Mouse (Mus musculus) limb, embryonic 10.5 days (tissue): ENCODE data around the gene Kcnk16. TPM values are rescaled to one million over a fixed set of nuclear protein-coding genes. Genes with fewer than 3 reads are reported as not detected.
"Not testable (repeated sequence)": the region's sequence is repeated elsewhere in the genome, so short reads cannot be mapped to it uniquely, and the experiment has no call there.

Source experiments
- DNase-seq: peaks from one replicate; pipeline ENCODE4 v3.0.0-alpha.2; 2017; ENCODE audit warnings: low spot score
- H3K27ac ChIP-seq: fragments of 300-500 bp; sonication (generic); 2 replicates; pipeline ENCODE4 v1.5.1; 2016; ENCODE audit warnings: mild to moderate bottlenecking
- H3K27me3 ChIP-seq: fragments of 300-500 bp; sonication (generic); 2 replicates; pipeline ENCODE4 v1.6.1; 2016; ENCODE audit warnings: low read depth, mild to moderate bottlenecking; ENCODE audit not compliant: poor library complexity, severe bottlenecking
- H3K36me3 ChIP-seq: fragments of 300-500 bp; sonication (generic); 2 replicates; pipeline ENCODE4 v1.6.1; 2016; ENCODE audit warnings: mild to moderate bottlenecking, moderate library complexity
- H3K4me1 ChIP-seq: fragments of 300-500 bp; sonication (generic); 2 replicates; pipeline ENCODE4 v1.6.1; 2016
- H3K4me3 ChIP-seq: fragments of 300-500 bp; sonication (generic); 2 replicates; pipeline ENCODE4 v1.5.1; 2016; ENCODE audit warnings: mild to moderate bottlenecking, moderate library complexity
- H3K9me3 ChIP-seq: fragments of 300-500 bp; sonication (generic); replicated peaks from 2 replicates; pipeline ENCODE4 v1.6.1; 2016; ENCODE audit warnings: mild to moderate bottlenecking
- WGBS: fragments of 180-500 bp; shearing (Covaris S2); methylation state at CpG from one replicate; pipeline ENCODE4 v1.1.7; 2016; 5-methylcytosine and 5-hydroxymethylcytosine counted together
- polyA plus RNA-seq: library from polyadenylated mRNA; unstranded; fragments of >200 nt; fragmentation: Nextera tagmentation; extraction: Ambion mirVana; gene quantifications from 2 replicates; pipeline ENCODE4 v1.2.1, GENCODE M21; 2016

Kcnk16 gene
- polyA plus RNA-seq: not detected in 2 replicates

GRCm38 (mm10) chr14:20269082-20269809 lies at the start of gene Kcnk16:
Gene Kcnk16 (minus strand): TSS chr14:20269199.
- no peak within 1 kb of the TSS for H3K27ac ChIP-seq
- WGBS: 78% methylated on average over 6 of the region's 6 CpGs
- no peaks in the 10 kb centered on the region for H3K36me3 ChIP-seq
- no peaks in the 10 kb centered on the region for H3K9me3 ChIP-seq
- H3K4me1 ChIP-seq: no peaks in the 10 kb centered on the region
- no peak within 1 kb of the TSS for H3K4me3 ChIP-seq
- DNase-seq: no peak
- H3K27me3 ChIP-seq: no peaks in the 10 kb centered on the region

- no peaks in the 10 kb centered on the region for H3K27me3 ChIP-seq
- no peak overlapping the region for H3K4me3 ChIP-seq
- WGBS: 63% methylated on average over 1 of the region's 1 CpGs
- no peak for DNase-seq
- peaks cover 40% of the 10 kb centered on the region for H3K36me3 ChIP-seq
- H3K27ac ChIP-seq: no peak overlapping the region
- H3K9me3 ChIP-seq: no peaks in the 10 kb centered on the region
- H3K4me1 ChIP-seq: no peaks in the 10 kb centered on the region
Measured at GRCm38 (mm10) chr14:20315137-20315536, 46.1 kb upstream of the Kcnk16 start.

- not testable (repeated sequence) for H3K27ac ChIP-seq, H3K27me3 ChIP-seq, DNase-seq, H3K9me3 ChIP-seq, H3K4me3 ChIP-seq, H3K4me1 ChIP-seq
- H3K36me3 ChIP-seq: peaks cover 26% of the 10 kb centered on the region
- 77% methylated on average over 2 of the region's 2 CpGs for WGBS
Measured at GRCm38 (mm10) chr14:20305085-20305484, 36.1 kb upstream of the Kcnk16 start.

GRCm38 (mm10) chr14:20298131-20298530 lies 29.1 kb upstream of the Kcnk16 start:
- no peaks in the 10 kb centered on the region for H3K36me3 ChIP-seq
- DNase-seq: no peak
- no peaks in the 10 kb centered on the region for H3K27me3 ChIP-seq
- H3K9me3 ChIP-seq: no peaks in the 10 kb centered on the region
- peaks cover 5% of the 10 kb centered on the region for H3K4me1 ChIP-seq
- H3K4me3 ChIP-seq: no peak overlapping the region
- H3K27ac ChIP-seq: no peak overlapping the region
- 86% methylated on average over 3 of the region's 3 CpGs for WGBS

- DNase-seq: no peak
- WGBS: 87% methylated on average over 3 of the region's 3 CpGs
Measured at GRCm38 (mm10) chr14:20297616-20298015, 28.6 kb upstream of the Kcnk16 start.

GRCm38 (mm10) chr14:20294947-20295346 lies 25.9 kb upstream of the Kcnk16 start:
- H3K27ac ChIP-seq: 0 out of 2 replicates have a peak overlapping the region, but pooled peaks have one; percentile 44
- no peaks in the 10 kb centered on the region for H3K9me3 ChIP-seq
- 57% methylated on average over 8 of the region's 8 CpGs for WGBS
- peaks cover 5% of the 10 kb centered on the region for H3K4me1 ChIP-seq
- peak overlapping the region; percentile 56 for H3K4me3 ChIP-seq
- DNase-seq: no peak
- no peaks in the 10 kb centered on the region for H3K27me3 ChIP-seq
- no peaks in the 10 kb centered on the region for H3K36me3 ChIP-seq

More at GRCm38 (mm10) chr14:20297616-20298015, 28.6 kb upstream of the Kcnk16 start:
- Histone ChIP-seq H3K4me3 (no peak overlapping the region), H3K27ac (no peak overlapping the region), H3K4me1 (peaks cover 5% of the 10 kb centered on the region), H3K27me3 (no peaks in the 10 kb centered on the region), H3K36me3 (no peaks in the 10 kb centered on the region), H3K9me3 (no peaks in the 10 kb centered on the region)

GRCm38 (mm10) chr14:20294117-20294892 lies 25.3 kb upstream of the Kcnk16 start, which contains the start of gene Nudt13:
Gene Nudt13 (plus strand): TSS chr14:20294697.
- Histone ChIP-seq H3K9me3 (no peaks in the 10 kb centered on the region), H3K36me3 (no peaks in the 10 kb centered on the region), H3K27ac (peak within 1 kb of the TSS; percentile 75), H3K27me3 (no peaks in the 10 kb centered on the region), H3K4me1 (peaks cover 5% of the 10 kb centered on the region), H3K4me3 (peak within 1 kb of the TSS; percentile 56)
- WGBS: 24% methylated on average over 14 of the region's 14 CpGs
- peak; percentile 62 for DNase-seq

- Histone ChIP-seq H3K27me3 (no peaks in the 10 kb centered on the region), H3K9me3 (no peaks in the 10 kb centered on the region), H3K36me3 (no peaks in the 10 kb centered on the region), H3K27ac (no peak overlapping the region), H3K4me3 (no peak overlapping the region), H3K4me1 (peaks cover 5% of the 10 kb centered on the region)
- 73% methylated on average over 4 of the region's 4 CpGs for WGBS
- DNase-seq: no peak
Measured at GRCm38 (mm10) chr14:20291391-20291790, 22.4 kb upstream of the Kcnk16 start.

- no peaks in the 10 kb centered on the region for H3K27me3 ChIP-seq
- no peak overlapping the region for H3K4me3 ChIP-seq
- H3K9me3 ChIP-seq: no peaks in the 10 kb centered on the region
- no peaks in the 10 kb centered on the region for H3K36me3 ChIP-seq
- no peaks in the 10 kb centered on the region for H3K4me1 ChIP-seq
- H3K27ac ChIP-seq: no peak overlapping the region
- 86% methylated on average over 6 of the region's 6 CpGs for WGBS
- no peak for DNase-seq
Measured at GRCm38 (mm10) chr14:20268421-20268820, 578 bp downstream of the Kcnk16 start.

GRCm38 (mm10) chr14:20262346-20262745 lies 6.7 kb downstream of the Kcnk16 start:
- Histone ChIP-seq H3K9me3 (no peaks in the 10 kb centered on the region), H3K36me3 (no peaks in the 10 kb centered on the region), H3K27me3 (no peaks in the 10 kb centered on the region), H3K4me1 (no peaks in the 10 kb centered on the region), H3K27ac (no peak overlapping the region), H3K4me3 (no peak overlapping the region)
- WGBS: 71% methylated on average over 4 of the region's 4 CpGs
- no peak for DNase-seq

GRCm38 (mm10) chr14:20258185-20259113 lies 10.6 kb downstream of the Kcnk16 start:
- WGBS: 60% methylated on average over 8 of the region's 8 CpGs

More at GRCm38 (mm10) chr14:20258185-20259113, 10.6 kb downstream of the Kcnk16 start:
- H3K27me3 ChIP-seq: no peaks in the 10 kb centered on the region
- no peak overlapping the region for H3K4me3 ChIP-seq
- no peaks in the 10 kb centered on the region for H3K4me1 ChIP-seq
- DNase-seq: peak; percentile 88
- no peaks in the 10 kb centered on the region for H3K36me3 ChIP-seq
- H3K27ac ChIP-seq: no peak overlapping the region
- H3K9me3 ChIP-seq: no peaks in the 10 kb centered on the region
